Mouse (Mus musculus) megakaryocyte, embryonic 14.5 days (primary cell): ENCODE data around the gene Col8a1.

Experiments
- FLI1 ChIP-seq: IDR thresholded peaks from 2 replicates; pipeline ENCODE4 v1.6.1; 2012; ENCODE audit warnings: low read length, inconsistent platforms, mixed read lengths
- GATA1 ChIP-seq: IDR thresholded peaks from 3 replicates; pipeline ENCODE4 v1.6.1; 2012; ENCODE audit warnings: mixed read lengths, low read length, inconsistent platforms, borderline replicate concordance

DNA sequence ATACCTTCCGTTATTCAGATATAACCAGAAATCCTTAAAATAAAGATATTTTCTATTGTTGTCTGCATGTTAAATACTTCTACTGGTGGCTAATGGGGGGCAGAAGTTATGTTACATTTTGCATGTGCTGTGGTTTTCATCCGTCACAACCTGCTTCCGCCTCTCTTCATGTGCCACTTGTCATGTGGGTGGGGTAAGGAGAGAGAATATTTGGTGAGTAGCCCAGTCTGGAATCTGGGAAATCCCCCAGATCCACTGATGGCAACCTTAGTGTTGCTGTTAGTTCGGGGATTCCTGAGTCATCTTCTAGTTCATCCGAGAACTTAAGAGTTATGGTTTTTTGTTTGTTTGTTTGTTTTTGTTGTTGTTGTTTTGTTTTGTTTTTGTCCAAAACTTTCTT lies 55.8 kb downstream of the Col8a1 start:
- TF ChIP-seq GATA1 (no peak), FLI1 (no peak)
